Mouse (Mus musculus): Measurements from ENCODE around the gene Eftud2. TPM values are rescaled to one million over a fixed set of nuclear protein-coding genes. Genes with fewer than 3 reads are reported as not detected.

The Eftud2 gene
- polyA plus RNA-seq, 1 experiment from 2014 or later = 130 TPM

DNA sequence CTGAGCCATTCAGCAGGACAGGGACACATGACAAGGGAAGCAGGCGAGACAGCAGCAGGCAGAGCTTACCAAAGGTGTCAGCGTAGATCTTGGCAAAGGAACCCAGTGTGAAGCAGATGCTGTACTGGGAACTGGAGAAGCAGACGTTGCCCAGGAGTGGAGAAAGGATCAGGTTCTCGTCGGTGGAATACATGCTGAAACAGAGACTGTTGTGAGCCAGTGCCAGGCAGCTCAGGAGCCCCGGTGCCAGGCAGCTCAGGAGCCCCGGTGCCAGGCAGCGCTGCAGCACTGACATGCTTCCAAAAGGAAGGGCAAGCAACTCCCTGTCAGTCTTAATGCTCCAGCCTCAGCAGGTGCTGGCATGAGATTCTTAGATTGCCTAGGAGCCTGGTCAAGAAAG, 20.9 kb downstream of the Eftud2 start:
- H3K4me2 ChIP-seq (ENCODE audit: low read depth, low read length) = no peak overlapping the region
- 87% methylated on average over 8 of the region's 8 CpGs for WGBS
- no peak overlapping the region for H3K9ac ChIP-seq (ENCODE audit: low read depth, low read length)
- no peak overlapping the region for H3K4me3 ChIP-seq (ENCODE audit: low read depth, low read length)
- H3K27ac ChIP-seq (replicated peaks; ENCODE audit: low read depth, low read length) = no peak overlapping the region
- DNase-seq (ENCODE audit: low spot score) (no peak), ATAC-seq (ENCODE audit: low read depth) (no peak)
- H3K27me3 ChIP-seq (replicated peaks; ENCODE audit: control insufficient read depth, insufficient read depth, low read length) = no peaks in the 10 kb centered on the region
- H3K36me3 ChIP-seq (ENCODE audit: control insufficient read depth, insufficient read depth, low read length) = peaks cover 72% of the 10 kb centered on the region
- H3K4me1 ChIP-seq (ENCODE audit: control insufficient read depth, insufficient read depth, low read length) = no peaks in the 10 kb centered on the region
- no peaks in the 10 kb centered on the region for H3K9me3 ChIP-seq (ENCODE audit: control insufficient read depth, low read length)

DNA sequence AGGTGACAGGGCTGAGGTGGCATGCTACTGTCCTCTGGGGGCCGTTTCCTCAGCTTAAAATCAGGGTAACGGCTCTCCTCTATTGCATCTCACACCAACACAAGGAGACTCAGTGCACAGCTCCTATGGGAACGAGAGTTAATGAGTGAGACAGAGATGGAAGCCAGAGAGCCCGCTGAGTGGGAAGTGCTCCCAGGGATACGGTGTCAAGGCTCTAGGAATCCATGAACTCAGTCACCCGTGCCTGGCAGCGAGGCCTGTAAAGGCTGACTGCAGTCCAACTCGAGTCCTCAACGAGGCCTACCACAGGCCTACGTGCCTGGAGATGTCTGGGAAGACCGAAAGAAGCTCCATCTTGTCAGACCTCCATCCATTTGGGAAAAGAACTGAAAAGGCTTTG, 21.8 kb downstream of the Eftud2 start:
- H3K9me3 ChIP-seq (ENCODE audit: control insufficient read depth, low read length) = no peaks in the 10 kb centered on the region
- H3K27ac ChIP-seq (replicated peaks; ENCODE audit: low read depth, low read length) = no peak overlapping the region
- DNase-seq (ENCODE audit: low spot score) (no peak), ATAC-seq (ENCODE audit: low read depth) (no peak)
- H3K4me1 ChIP-seq (ENCODE audit: control insufficient read depth, insufficient read depth, low read length) = no peaks in the 10 kb centered on the region
- H3K36me3 ChIP-seq (ENCODE audit: control insufficient read depth, insufficient read depth, low read length) = peaks cover 78% of the 10 kb centered on the region
- H3K27me3 ChIP-seq (replicated peaks; ENCODE audit: control insufficient read depth, insufficient read depth, low read length) = no peaks in the 10 kb centered on the region
- no peak overlapping the region for H3K4me2 ChIP-seq (ENCODE audit: low read depth, low read length)
- H3K9ac ChIP-seq (ENCODE audit: low read depth, low read length) = no peak overlapping the region
- 96% methylated on average over 11 of the region's 11 CpGs for WGBS
- no peak overlapping the region for H3K4me3 ChIP-seq (ENCODE audit: low read depth, low read length)

DNA sequence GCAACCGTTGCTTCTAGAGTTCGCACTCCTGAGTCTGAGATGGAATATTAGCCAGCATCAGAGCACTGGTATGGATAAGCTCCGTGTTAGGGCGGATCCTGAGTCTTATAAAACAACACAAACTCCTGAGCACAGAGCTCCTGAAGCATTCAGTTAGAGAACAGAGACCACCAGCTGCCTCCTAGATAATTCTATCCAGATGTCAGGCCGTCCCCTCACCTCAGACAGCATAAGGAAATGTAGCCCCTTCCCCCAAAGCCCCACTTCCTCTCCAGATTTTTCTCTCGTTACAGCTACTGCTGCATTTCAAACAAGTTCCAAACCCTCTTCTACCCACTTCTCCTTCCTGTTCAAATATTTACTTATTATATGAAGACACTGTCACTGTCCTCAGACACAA, 24.8 kb downstream of the Eftud2 start:
- no peak overlapping the region; the same call in 1 of the 2 replicates for H3K27ac ChIP-seq (replicated peaks; ENCODE audit: low read depth, low read length)
- H3K9ac ChIP-seq (ENCODE audit: low read depth, low read length) = no peak overlapping the region
- no peaks in the 10 kb centered on the region for H3K9me3 ChIP-seq (ENCODE audit: control insufficient read depth, low read length)
- no peak overlapping the region for H3K4me2 ChIP-seq (ENCODE audit: low read depth, low read length)
- DNase-seq (ENCODE audit: low spot score) = peak; percentile 39
- no peak for ATAC-seq (ENCODE audit: low read depth)
- H3K36me3 ChIP-seq (ENCODE audit: control insufficient read depth, insufficient read depth, low read length) = peaks cover 74% of the 10 kb centered on the region
- no peaks in the 10 kb centered on the region for H3K27me3 ChIP-seq (replicated peaks; ENCODE audit: control insufficient read depth, insufficient read depth, low read length)
- 43% methylated on average over 6 of the region's 6 CpGs for WGBS
- H3K4me1 ChIP-seq (ENCODE audit: control insufficient read depth, insufficient read depth, low read length) = no peaks in the 10 kb centered on the region
- no peak overlapping the region for H3K4me3 ChIP-seq (ENCODE audit: low read depth, low read length)

DNA sequence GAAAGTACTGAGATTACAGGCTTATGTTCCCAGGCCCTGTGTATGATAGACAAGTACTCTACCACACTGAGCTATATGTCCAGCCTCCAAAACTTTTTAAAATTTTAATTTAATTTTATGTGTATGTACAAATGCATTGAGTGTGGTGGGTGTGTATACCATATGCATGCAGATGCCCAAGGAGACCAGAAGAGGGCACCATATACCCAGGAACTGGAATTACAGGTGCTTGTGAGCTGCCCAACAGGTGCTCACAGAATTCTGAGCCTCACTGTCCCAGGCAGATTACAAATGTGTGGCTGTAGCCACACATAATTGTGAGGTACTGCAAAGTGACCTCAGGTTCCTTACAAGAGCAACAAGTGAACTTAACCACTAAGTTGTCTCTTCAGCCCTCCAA, 27.0 kb downstream of the Eftud2 start:
- Histone ChIP-seq H3K9me3 (ENCODE audit: control insufficient read depth, low read length) (no peaks in the 10 kb centered on the region), H3K9ac (ENCODE audit: low read depth, low read length) (no peak overlapping the region), H3K27me3 (replicated peaks; ENCODE audit: control insufficient read depth, insufficient read depth, low read length) (no peaks in the 10 kb centered on the region), H3K4me3 (ENCODE audit: low read depth, low read length) (no peak overlapping the region), H3K27ac (replicated peaks; ENCODE audit: low read depth, low read length) (no peak overlapping the region), H3K36me3 (ENCODE audit: control insufficient read depth, insufficient read depth, low read length) (peaks cover 74% of the 10 kb centered on the region), H3K4me1 (ENCODE audit: control insufficient read depth, insufficient read depth, low read length) (no peaks in the 10 kb centered on the region), H3K4me2 (ENCODE audit: low read depth, low read length) (no peak overlapping the region)
- no peak for ATAC-seq (ENCODE audit: low read depth)
- DNase-seq (ENCODE audit: low spot score) = no peak

DNA sequence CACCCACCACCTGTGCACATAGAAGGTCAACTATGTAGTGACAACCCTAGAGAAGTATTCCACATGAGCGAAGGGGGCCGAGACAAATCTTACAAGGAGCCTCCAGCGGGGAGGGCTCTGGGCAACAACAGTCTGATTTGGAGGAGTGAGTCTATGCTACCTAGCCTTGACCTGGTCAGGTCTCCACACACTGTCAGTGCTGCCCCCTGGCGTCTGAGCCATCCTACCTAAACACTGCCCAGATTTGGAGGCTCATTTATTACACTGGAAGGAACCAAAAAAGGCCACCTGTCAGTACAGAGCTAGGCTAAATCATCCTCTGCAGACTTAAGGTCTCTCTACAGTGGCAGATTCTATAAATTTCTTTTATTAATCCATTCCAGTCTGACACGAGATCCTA, 28.9 kb downstream of the Eftud2 start:
- Histone ChIP-seq H3K4me2 (ENCODE audit: low read depth, low read length) (no peak overlapping the region), H3K9me3 (ENCODE audit: control insufficient read depth, low read length) (no peaks in the 10 kb centered on the region), H3K27ac (replicated peaks; ENCODE audit: low read depth, low read length) (no peak overlapping the region), H3K36me3 (ENCODE audit: control insufficient read depth, insufficient read depth, low read length) (peaks cover 79% of the 10 kb centered on the region), H3K9ac (ENCODE audit: low read depth, low read length) (no peak overlapping the region), H3K4me1 (ENCODE audit: control insufficient read depth, insufficient read depth, low read length) (no peaks in the 10 kb centered on the region), H3K4me3 (ENCODE audit: low read depth, low read length) (no peak overlapping the region), H3K27me3 (replicated peaks; ENCODE audit: control insufficient read depth, insufficient read depth, low read length) (no peaks in the 10 kb centered on the region)
- peak; percentile 44 for DNase-seq (ENCODE audit: low spot score)
- ATAC-seq (ENCODE audit: low read depth) = 0 out of 2 replicates have a peak, but pooled peaks have one; percentile 55
- 71% methylated on average over 5 of the region's 5 CpGs for WGBS

DNA sequence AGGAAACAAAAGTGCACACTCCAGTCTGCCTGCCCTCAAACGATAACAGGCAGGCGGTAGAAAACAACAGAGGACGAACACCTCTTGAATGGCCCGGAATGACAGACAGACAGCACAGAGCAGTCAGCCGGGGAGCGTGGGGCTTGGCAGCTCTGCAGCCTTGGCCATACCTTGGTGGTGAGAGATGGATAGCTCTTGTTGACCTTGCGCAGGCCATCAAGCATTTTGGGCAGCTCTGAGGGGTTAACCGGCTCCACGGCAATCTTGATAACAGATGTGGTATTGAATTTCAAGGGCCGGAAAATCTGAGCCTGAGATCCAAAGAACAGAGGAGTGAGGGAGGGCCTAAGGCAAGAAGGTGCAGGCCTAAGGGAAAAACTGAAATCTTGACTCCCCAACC, 34.9 kb downstream of the Eftud2 start:
- Histone ChIP-seq H3K27ac (replicated peaks; ENCODE audit: low read depth, low read length) (no peak overlapping the region), H3K27me3 (replicated peaks; ENCODE audit: control insufficient read depth, insufficient read depth, low read length) (no peaks in the 10 kb centered on the region), H3K4me3 (ENCODE audit: low read depth, low read length) (no peak overlapping the region), H3K4me2 (ENCODE audit: low read depth, low read length) (no peak overlapping the region), H3K9me3 (ENCODE audit: control insufficient read depth, low read length) (no peaks in the 10 kb centered on the region), H3K4me1 (ENCODE audit: control insufficient read depth, insufficient read depth, low read length) (no peaks in the 10 kb centered on the region), H3K9ac (ENCODE audit: low read depth, low read length) (no peak overlapping the region), H3K36me3 (ENCODE audit: control insufficient read depth, insufficient read depth, low read length) (peaks cover 97% of the 10 kb centered on the region)
- ATAC-seq (ENCODE audit: low read depth) (no peak), DNase-seq (ENCODE audit: low spot score) (no peak)
- WGBS = 63% methylated on average over 10 of the region's 10 CpGs

DNA sequence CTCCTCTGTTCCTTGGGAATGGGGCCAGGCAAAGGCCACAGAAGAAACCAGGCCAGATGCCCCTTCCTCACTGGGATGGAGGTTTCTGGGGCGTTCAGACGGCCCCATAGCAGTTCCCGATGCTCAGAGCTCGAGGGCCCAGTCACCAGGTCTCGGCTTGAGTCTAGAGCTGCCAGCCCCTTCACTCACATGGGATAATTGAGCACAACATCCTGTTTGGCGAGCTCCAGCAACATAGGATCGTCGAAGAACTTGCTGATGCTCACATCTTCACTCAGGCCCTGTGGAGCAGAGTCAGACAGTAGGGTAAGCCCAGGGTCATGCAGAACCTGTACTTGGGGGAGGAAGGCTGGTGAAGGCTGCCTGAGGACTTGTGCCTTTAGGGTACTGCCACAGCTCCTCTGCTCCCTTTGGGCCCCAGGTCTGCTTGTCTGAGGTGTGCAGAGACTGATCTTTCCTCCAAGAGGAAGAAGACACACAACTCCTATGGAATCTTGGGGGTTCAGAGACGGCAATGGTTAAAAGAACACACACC, 42.1 kb downstream of the Eftud2 start:
- H3K36me3 ChIP-seq (ENCODE audit: control insufficient read depth, insufficient read depth, low read length) = peaks cover 68% of the 10 kb centered on the region
- H3K9me3 ChIP-seq (ENCODE audit: control insufficient read depth, low read length) = no peaks in the 10 kb centered on the region
- H3K4me1 ChIP-seq (ENCODE audit: control insufficient read depth, insufficient read depth, low read length) = no peaks in the 10 kb centered on the region
- 76% methylated on average over 9 of the region's 9 CpGs for WGBS
- H3K9ac ChIP-seq (ENCODE audit: low read depth, low read length) = no peak overlapping the region
- H3K27me3 ChIP-seq (replicated peaks; ENCODE audit: control insufficient read depth, insufficient read depth, low read length) = no peaks in the 10 kb centered on the region
- no peak overlapping the region for H3K4me2 ChIP-seq (ENCODE audit: low read depth, low read length)
- DNase-seq (ENCODE audit: low spot score) (no peak), ATAC-seq (ENCODE audit: low read depth) (no peak)
- H3K4me3 ChIP-seq (ENCODE audit: low read depth, low read length) = no peak overlapping the region
- no peak overlapping the region for H3K27ac ChIP-seq (replicated peaks; ENCODE audit: low read depth, low read length)

DNA sequence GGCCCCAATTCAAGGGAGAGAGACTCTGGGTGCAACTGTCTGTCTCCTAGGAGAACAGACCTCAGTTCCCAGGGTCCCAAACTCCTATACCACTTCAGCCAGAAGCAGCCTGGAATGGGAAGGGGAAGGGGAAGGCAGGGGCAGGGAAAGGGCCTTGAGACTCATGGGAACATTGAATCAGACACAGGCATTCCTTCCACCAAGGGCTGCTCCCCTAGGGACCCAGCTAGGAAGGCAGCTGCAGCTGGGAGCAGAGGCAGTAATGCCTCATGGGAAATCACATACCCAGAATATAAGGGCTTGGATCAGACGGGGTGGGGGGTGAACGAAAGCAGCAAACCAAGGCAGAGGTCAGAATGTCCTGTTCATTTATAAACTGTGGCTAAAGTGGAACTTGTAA, 42.7 kb downstream of the Eftud2 start:
- H3K4me3 ChIP-seq (ENCODE audit: low read depth, low read length) = no peak overlapping the region
- DNase-seq (ENCODE audit: low spot score) (no peak), ATAC-seq (ENCODE audit: low read depth) (no peak)
- no peak overlapping the region for H3K4me2 ChIP-seq (ENCODE audit: low read depth, low read length)
- H3K27me3 ChIP-seq (replicated peaks; ENCODE audit: control insufficient read depth, insufficient read depth, low read length) = no peaks in the 10 kb centered on the region
- H3K4me1 ChIP-seq (ENCODE audit: control insufficient read depth, insufficient read depth, low read length) = no peaks in the 10 kb centered on the region
- 93% methylated on average over 2 of the region's 2 CpGs for WGBS
- peaks cover 63% of the 10 kb centered on the region for H3K36me3 ChIP-seq (ENCODE audit: control insufficient read depth, insufficient read depth, low read length)
- no peak overlapping the region for H3K27ac ChIP-seq (replicated peaks; ENCODE audit: low read depth, low read length)
- no peak overlapping the region for H3K9ac ChIP-seq (ENCODE audit: low read depth, low read length)
- no peaks in the 10 kb centered on the region for H3K9me3 ChIP-seq (ENCODE audit: control insufficient read depth, low read length)

DNA sequence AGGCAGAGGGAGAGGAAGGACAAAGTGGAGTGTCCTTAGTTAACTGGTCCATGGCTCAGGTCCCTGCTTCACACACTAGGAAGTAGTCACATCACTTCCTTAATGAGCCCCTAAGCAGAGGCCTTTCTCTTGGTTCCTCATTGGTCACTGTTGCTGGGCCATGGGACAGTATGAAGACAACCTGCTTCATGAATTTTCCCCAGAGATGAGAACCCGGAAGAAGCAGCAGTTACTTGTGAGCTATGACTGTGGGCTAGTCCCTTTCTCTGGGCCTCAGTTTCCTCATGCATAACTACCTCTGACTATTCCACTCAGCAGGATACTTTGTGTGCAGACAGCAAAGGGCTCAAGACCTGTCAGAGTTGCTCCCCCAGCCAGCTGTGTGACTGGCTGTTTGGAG, 43.4 kb downstream of the Eftud2 start:
- no peaks in the 10 kb centered on the region for H3K4me1 ChIP-seq (ENCODE audit: control insufficient read depth, insufficient read depth, low read length)
- no peak for DNase-seq (ENCODE audit: low spot score)
- no peak overlapping the region for H3K27ac ChIP-seq (replicated peaks; ENCODE audit: low read depth, low read length)
- H3K9ac ChIP-seq (ENCODE audit: low read depth, low read length) = no peak overlapping the region; the same call in 1 of the 2 replicates
- no peaks in the 10 kb centered on the region for H3K27me3 ChIP-seq (replicated peaks; ENCODE audit: control insufficient read depth, insufficient read depth, low read length)
- no peak overlapping the region for H3K4me2 ChIP-seq (ENCODE audit: low read depth, low read length)
- H3K9me3 ChIP-seq (ENCODE audit: control insufficient read depth, low read length) = no peaks in the 10 kb centered on the region
- 88% methylated on average over 1 of the region's 1 CpGs for WGBS
- H3K36me3 ChIP-seq (ENCODE audit: control insufficient read depth, insufficient read depth, low read length) = peaks cover 55% of the 10 kb centered on the region
- H3K4me3 ChIP-seq (ENCODE audit: low read depth, low read length) = no peak overlapping the region
- no peak for ATAC-seq (ENCODE audit: low read depth)

Data from embryonic facial prominence, embryonic 14.5 days (tissue).